In genomic region chr10:111509981-111510380, GRCm38 (mm10) we compare ENCODE assay signal across 12 mouse cellular contexts. TPM values are rescaled to one million over a fixed set of nuclear protein-coding genes. Genes with fewer than 3 reads are reported as not detected.
DNase-seq lines count a peak whose midpoint lies in the region; ATAC-seq lines count a peak whose summit lies in the region.
"Had no signal": no experiment of that assay in that cellular context is flagged by ENCODE, and none has a peak within 500 bp of the region (broad histone marks: within the 10 kb centered on the region; RNA-seq: fewer than 3 reads in every experiment).

No protein-coding gene starts in this region.

- 78% methylated on average over 7 of the region's 7 CpGs for WGBS in intestine, embryonic 14.5 days
- WGBS in intestine, embryonic 16.5 days = 61% methylated on average over 7 of the region's 7 CpGs
- WGBS in midbrain, embryonic 14.5 days = 83% methylated on average over 7 of the region's 7 CpGs
- 82% methylated on average over 7 of the region's 7 CpGs for WGBS in midbrain, embryonic 10.5 days
- 71% methylated on average over 7 of the region's 7 CpGs for WGBS in hindbrain, embryonic 15.5 days
- 67% methylated on average over 7 of the region's 7 CpGs for WGBS in neural tube, embryonic 14.5 days

- 0 out of 2 replicates have a peak overlapping the region, but pooled peaks have one; percentile 2 for H3K27ac ChIP-seq in intestine, embryonic 14.5 days (ENCODE audit: low read depth)
- no peak overlapping the region for H3K27ac ChIP-seq in intestine, embryonic 16.5 days (ENCODE audit: low read length)
- no peak overlapping the region for H3K27ac ChIP-seq in midbrain, embryonic 14.5 days (replicated peaks; ENCODE audit: low read depth, low read length)
- H3K27ac ChIP-seq in midbrain, embryonic 10.5 days (replicated peaks) = no peak overlapping the region
- H3K27ac ChIP-seq in hindbrain, embryonic 15.5 days (replicated peaks) = peak overlapping the region; percentile 74
- peak overlapping the region; percentile 66; the same call in 1 of the 2 replicates for H3K27ac ChIP-seq in neural tube, embryonic 14.5 days (ENCODE audit: low read depth, low read length)
- H3K27ac ChIP-seq: liver, embryonic 15.5 days had no signal

- peaks cover 31% of the 10 kb centered on the region for H3K4me1 ChIP-seq in intestine, embryonic 14.5 days (replicated peaks; ENCODE audit: control insufficient read depth, insufficient read depth, low read length)
- peaks cover 15% of the 10 kb centered on the region for H3K4me1 ChIP-seq in intestine, embryonic 16.5 days (ENCODE audit: control insufficient read depth, insufficient read depth, low read length)
- peaks cover 12% of the 10 kb centered on the region; the same call in 1 of the 2 replicates for H3K4me1 ChIP-seq in midbrain, embryonic 14.5 days (ENCODE audit: control insufficient read depth, insufficient read depth, low read length)
- peaks cover 51% of the 10 kb centered on the region for H3K4me1 ChIP-seq in midbrain, embryonic 10.5 days
- H3K4me1 ChIP-seq in hindbrain, embryonic 15.5 days (replicated peaks) = peaks cover 38% of the 10 kb centered on the region
- H3K4me1 ChIP-seq in neural tube, embryonic 14.5 days (ENCODE audit: control insufficient read depth, insufficient read depth, low read length) = peaks cover 5% of the 10 kb centered on the region; the same call in 1 of the 2 replicates

- H3K9ac ChIP-seq in intestine, embryonic 14.5 days (ENCODE audit: low read length) = peak overlapping the region; percentile 87; the same call in 1 of the 2 replicates
- no peak overlapping the region for H3K9ac ChIP-seq in intestine, embryonic 16.5 days (ENCODE audit: low read depth, low read length)
- no peak overlapping the region for H3K9ac ChIP-seq in midbrain, embryonic 14.5 days (replicated peaks; ENCODE audit: low read length)
- H3K9ac ChIP-seq in hindbrain, embryonic 15.5 days = no peak overlapping the region
- no peak overlapping the region; the same call in 1 of the 2 replicates for H3K9ac ChIP-seq in neural tube, embryonic 14.5 days (replicated peaks; ENCODE audit: low read depth, low read length)
- H3K9ac ChIP-seq: liver, embryonic 15.5 days had no signal

- ATAC-seq in intestine, embryonic 14.5 days (replicated peaks; ENCODE audit: low FRiP score, low TSS enrichment, low read depth) = no peak
- no peak for ATAC-seq in intestine, embryonic 16.5 days
- no peak for ATAC-seq in midbrain, embryonic 14.5 days (ENCODE audit: low FRiP score, low TSS enrichment)
- ATAC-seq in hindbrain, embryonic 15.5 days (ENCODE audit: low FRiP score, low read depth) = no peak
- no peak for ATAC-seq in neural tube, embryonic 14.5 days (ENCODE audit: low read depth)
- ATAC-seq in activated CD4-positive, CD25-positive, alpha-beta regulatory T cell, adult 4 months = no peak

- H3K27me3 ChIP-seq in intestine, embryonic 14.5 days (replicated peaks; ENCODE audit: control insufficient read depth, insufficient read depth, low read length) = no peaks in the 10 kb centered on the region
- no peaks in the 10 kb centered on the region for H3K27me3 ChIP-seq in intestine, embryonic 16.5 days (replicated peaks; ENCODE audit: control insufficient read depth, insufficient read depth, low read length)
- H3K27me3 ChIP-seq in midbrain, embryonic 14.5 days (ENCODE audit: control insufficient read depth, insufficient read depth, low read length) = 0 out of 2 replicates have a peak, but pooled peaks cover 4% of the 10 kb centered on the region
- 0 out of 2 replicates have a peak, but pooled peaks cover 9% of the 10 kb centered on the region for H3K27me3 ChIP-seq in midbrain, embryonic 10.5 days (ENCODE audit: low read depth, poor library complexity, severe bottlenecking)
- H3K27me3 ChIP-seq in hindbrain, embryonic 15.5 days = no peaks in the 10 kb centered on the region
- H3K27me3 ChIP-seq in neural tube, embryonic 14.5 days (ENCODE audit: control insufficient read depth, insufficient read depth, low read length) = no peaks in the 10 kb centered on the region

- peaks cover 6% of the 10 kb centered on the region; the same call in 1 of the 2 replicates for H3K36me3 ChIP-seq in intestine, embryonic 14.5 days (ENCODE audit: control insufficient read depth, insufficient read depth, low read length)
- no peaks in the 10 kb centered on the region for H3K36me3 ChIP-seq in intestine, embryonic 16.5 days (ENCODE audit: control insufficient read depth, insufficient read depth, low read length)
- H3K36me3 ChIP-seq in midbrain, embryonic 14.5 days (ENCODE audit: control insufficient read depth, insufficient read depth, low read length) = no peaks in the 10 kb centered on the region
- no peaks in the 10 kb centered on the region for H3K36me3 ChIP-seq in midbrain, embryonic 10.5 days
- no peaks in the 10 kb centered on the region for H3K36me3 ChIP-seq in hindbrain, embryonic 15.5 days
- H3K36me3 ChIP-seq in neural tube, embryonic 14.5 days (ENCODE audit: control insufficient read depth, insufficient read depth, low read length) = no peaks in the 10 kb centered on the region
- H3K36me3 ChIP-seq: liver, embryonic 15.5 days had no signal

- peak overlapping the region; percentile 73; the same call in 1 of the 2 replicates for H3K4me2 ChIP-seq in intestine, embryonic 14.5 days (ENCODE audit: low read length)
- H3K4me2 ChIP-seq in intestine, embryonic 16.5 days (ENCODE audit: low read depth, low read length) = no peak overlapping the region
- H3K4me2 ChIP-seq in midbrain, embryonic 14.5 days (ENCODE audit: low read length) = peak overlapping the region; percentile 89
- peak overlapping the region; percentile 96 for H3K4me2 ChIP-seq in hindbrain, embryonic 15.5 days
- peak overlapping the region; percentile 85 for H3K4me2 ChIP-seq in neural tube, embryonic 14.5 days (ENCODE audit: low read depth, low read length)
- H3K4me2 ChIP-seq: liver, embryonic 15.5 days had no signal

- no peak overlapping the region for H3K4me3 ChIP-seq in intestine, embryonic 14.5 days (ENCODE audit: low read depth, low read length)
- H3K4me3 ChIP-seq in intestine, embryonic 16.5 days (ENCODE audit: low read length) = no peak overlapping the region
- no peak overlapping the region for H3K4me3 ChIP-seq in midbrain, embryonic 14.5 days (replicated peaks; ENCODE audit: low read depth, low read length)
- H3K4me3 ChIP-seq in midbrain, embryonic 10.5 days = no peak overlapping the region
- H3K4me3 ChIP-seq in hindbrain, embryonic 15.5 days = peak overlapping the region; percentile 86
- no peak overlapping the region; the same call in 1 of the 2 replicates for H3K4me3 ChIP-seq in neural tube, embryonic 14.5 days (ENCODE audit: low read depth, low read length)
- H3K4me3 ChIP-seq: liver, embryonic 15.5 days had no signal

- no peak for DNase-seq in intestine, embryonic 14.5 days (ENCODE audit: low spot score)
- DNase-seq in midbrain, embryonic 14.5 days = no peak
- no peak for DNase-seq in midbrain, embryonic 10.5 days (ENCODE audit: low spot score)
- DNase-seq: adrenal gland, adult 8-10 months; cerebellum, adult 18-20 months; spleen, adult 18-20 months had no signal

- no peaks in the 10 kb centered on the region for H3K9me3 ChIP-seq in intestine, embryonic 14.5 days (ENCODE audit: control insufficient read depth, low read length)
- no peaks in the 10 kb centered on the region for H3K9me3 ChIP-seq in intestine, embryonic 16.5 days (ENCODE audit: control insufficient read depth, low read length)
- no peaks in the 10 kb centered on the region for H3K9me3 ChIP-seq in midbrain, embryonic 14.5 days (ENCODE audit: control insufficient read depth, low read length)
- no peaks in the 10 kb centered on the region for H3K9me3 ChIP-seq in midbrain, embryonic 10.5 days (replicated peaks)
- H3K9me3 ChIP-seq in hindbrain, embryonic 15.5 days = no peaks in the 10 kb centered on the region
- no peaks in the 10 kb centered on the region for H3K9me3 ChIP-seq in neural tube, embryonic 14.5 days (ENCODE audit: control insufficient read depth, low read length)
- H3K9me3 ChIP-seq: G1E; liver, embryonic 15.5 days had no signal

RNA-seq across cellular contexts. Expression of gene Phlda1, which starts 3.9 kb away (rescaled TPM):
- 42.4 and 46.0 TPM in 2 replicates for polyA plus RNA-seq in intestine, embryonic 14.5 days (2014; fragmentation: Nextera tagmentation; extraction: Ambion mirVana)
- 31.9 and 32.2 TPM in 2 replicates for polyA plus RNA-seq in intestine, embryonic 16.5 days (2015; fragmentation: Nextera tagmentation; extraction: Ambion mirVana)
- polyA plus RNA-seq in midbrain, embryonic 14.5 days (2014; fragmentation: Nextera tagmentation; extraction: Ambion mirVana) = 27.9 and 33.2 TPM in 2 replicates
- polyA plus RNA-seq in midbrain, embryonic 10.5 days (2016; fragmentation: Nextera tagmentation; extraction: Ambion mirVana) = 15.1 and 17.3 TPM in 2 replicates
- 54.9 and 68.2 TPM in 2 replicates for polyA plus RNA-seq in hindbrain, embryonic 15.5 days (2015; fragmentation: Nextera tagmentation; extraction: Ambion mirVana)
- polyA plus RNA-seq in neural tube, embryonic 14.5 days (2014; fragmentation: Nextera tagmentation; extraction: Ambion mirVana) = 58.0 and 87.7 TPM in 2 replicates
- 1 to 10 TPM; 4.9 to 5.6 TPM for polyA plus RNA-seq in activated CD4-positive, CD25-positive, alpha-beta regulatory T cell, adult 4 months (2017; shearing (Covaris generic))

RNA-seq across cellular contexts. Expression of gene Nap1l1, which starts 37.0 kb away (rescaled TPM):
- polyA plus RNA-seq in intestine, embryonic 14.5 days (2014; fragmentation: Nextera tagmentation; extraction: Ambion mirVana) = 248 and 249 TPM in 2 replicates
- 118 and 140 TPM in 2 replicates for polyA plus RNA-seq in intestine, embryonic 16.5 days (2015; fragmentation: Nextera tagmentation; extraction: Ambion mirVana)
- polyA plus RNA-seq in midbrain, embryonic 14.5 days (2014; fragmentation: Nextera tagmentation; extraction: Ambion mirVana) = 182 and 206 TPM in 2 replicates
- polyA plus RNA-seq in midbrain, embryonic 10.5 days (2016; fragmentation: Nextera tagmentation; extraction: Ambion mirVana) = 355 and 424 TPM in 2 replicates
- polyA plus RNA-seq in hindbrain, embryonic 15.5 days (2015; fragmentation: Nextera tagmentation; extraction: Ambion mirVana) = 164 and 175 TPM in 2 replicates
- polyA plus RNA-seq in neural tube, embryonic 14.5 days (2014; fragmentation: Nextera tagmentation; extraction: Ambion mirVana) = 165 and 191 TPM in 2 replicates
- polyA plus RNA-seq in activated CD4-positive, CD25-positive, alpha-beta regulatory T cell, adult 4 months (2017; shearing (Covaris generic)) = 100 to 1,000 TPM; 155 to 159 TPM

Comparison
In these comparisons a context has a peak if more than half of its experiments do, and no peak if none do; other contexts are left out.
1. H3K27ac ChIP-seq: peak in intestine, embryonic 14.5 days (single experiment), hindbrain, embryonic 15.5 days (single experiment) and neural tube, embryonic 14.5 days (single experiment); none in intestine, embryonic 16.5 days (single experiment), midbrain, embryonic 14.5 days (single experiment) and midbrain, embryonic 10.5 days (single experiment).